Mouse (Mus musculus): ENCODE measurements around the gene Wfdc5.

DNA sequence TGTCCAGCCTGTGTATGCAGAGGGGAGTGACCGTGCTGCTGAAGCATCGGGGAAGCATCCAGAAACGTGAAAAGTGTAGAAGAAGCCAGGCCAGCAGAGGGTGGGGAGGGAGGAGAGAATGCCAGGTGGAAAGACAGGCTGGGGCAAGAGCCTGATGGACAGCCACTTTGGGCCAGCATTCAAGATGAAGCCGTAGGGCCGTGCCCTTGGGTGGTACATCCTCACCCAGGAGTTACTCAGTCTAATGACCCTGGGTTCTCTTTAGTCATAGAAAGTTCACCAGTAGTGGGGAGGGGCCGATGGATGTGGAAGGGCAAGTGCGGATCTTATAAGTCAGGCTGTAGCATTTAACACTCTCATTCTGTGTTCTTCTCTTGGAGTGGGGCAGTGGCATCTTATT lies 26.4 kb downstream of the Wfdc5 start:
- TF ChIP-seq POLR2A (IDR thresholded peaks at IDR 0.05; ENCODE audit: borderline replicate concordance, insufficient read depth, low read length) (no peak), CTCF (IDR thresholded peaks at IDR 0.05; ENCODE audit: borderline replicate concordance, insufficient read depth, low read depth, low read length) (no peak)
